Mouse (Mus musculus): ENCODE measurements at regions not wholly inside any gene's neighbourhood (a gene's known extent, or its start where the extent isn't known, plus 50 kb on each side); places are given as distances from the start of the nearest gene placed in this dataset.

DNA sequence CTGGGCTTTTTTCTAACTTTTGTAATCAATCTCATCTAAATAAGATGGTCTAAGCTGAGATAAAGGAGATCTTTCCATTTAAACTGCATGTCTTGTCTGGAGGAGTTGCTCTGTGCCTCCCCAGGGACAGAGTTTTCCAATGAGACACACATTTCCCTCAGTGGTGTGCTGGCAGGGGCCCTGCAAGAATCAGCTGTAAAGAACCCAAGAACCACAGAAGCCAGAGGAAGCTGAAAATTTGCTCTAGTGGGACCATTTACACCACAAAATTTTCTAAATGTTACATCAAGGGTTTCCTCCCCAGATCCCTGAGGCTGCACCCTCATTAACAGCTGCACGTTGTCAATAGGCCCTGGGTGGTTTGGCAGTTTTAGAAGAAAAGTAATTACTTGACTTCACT, 301.0 kb upstream of the Ttc14 start:
- Histone ChIP-seq H3K4me1 (ENCODE audit: insufficient read depth) (no peaks in the 10 kb centered on the region), H3K36me3 (ENCODE audit: insufficient read depth) (no peaks in the 10 kb centered on the region), H3K9me3 (ENCODE audit: low read length) (no peaks in the 10 kb centered on the region), H3K27ac (ENCODE audit: low read depth, low read length) (no peak overlapping the region), H3K4me3 (ENCODE audit: low read depth, low read length) (no peak overlapping the region), H3K27me3 (ENCODE audit: insufficient read depth, low read length) (no peaks in the 10 kb centered on the region), H3K4me2 (ENCODE audit: low read depth) (no peak overlapping the region), H3K9ac (no peak overlapping the region)
- no peak for TF ChIP-seq CTCF (IDR thresholded peaks at IDR 0.05; ENCODE audit: low read depth)
- ATAC-seq (no peak), DNase-seq (no peak)
- 66% methylated on average over 1 of the region's 1 CpGs for WGBS

DNA sequence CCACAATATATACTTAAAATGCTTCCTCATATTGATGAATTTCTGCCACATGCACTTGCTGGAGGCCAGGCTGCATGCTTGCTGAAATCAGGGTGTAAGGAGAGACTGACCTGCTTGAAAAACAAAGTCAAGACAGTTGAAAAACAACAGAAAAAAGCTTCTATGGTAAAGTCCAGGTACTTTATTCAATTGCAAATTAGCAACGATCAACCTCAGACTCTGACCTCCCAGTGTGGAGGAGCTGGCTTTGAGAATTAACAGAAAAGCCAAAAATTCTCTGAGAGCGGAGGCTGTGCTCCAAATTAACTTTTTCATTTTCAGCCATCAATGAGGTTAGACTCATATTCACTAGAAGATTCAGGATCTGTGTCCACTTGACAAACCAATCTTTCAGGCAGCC, 291.4 kb upstream of the Ttc14 start:
- H3K4me3 ChIP-seq (ENCODE audit: low read depth, low read length), result no peak overlapping the region
- DNase-seq, result no peak
- H3K27ac ChIP-seq (ENCODE audit: low read depth, low read length), result no peak overlapping the region
- TF ChIP-seq CTCF (IDR thresholded peaks at IDR 0.05; ENCODE audit: low read depth), result no peak
- no peak overlapping the region for H3K9ac ChIP-seq
- H3K4me2 ChIP-seq (ENCODE audit: low read depth), result no peak overlapping the region
- no peak for ATAC-seq
- no peaks in the 10 kb centered on the region for H3K4me1 ChIP-seq (ENCODE audit: insufficient read depth)
- no peaks in the 10 kb centered on the region for H3K27me3 ChIP-seq (ENCODE audit: insufficient read depth, low read length)
- WGBS, result 57% methylated on average over 2 of the region's 2 CpGs
- H3K36me3 ChIP-seq (ENCODE audit: insufficient read depth), result no peaks in the 10 kb centered on the region
- H3K9me3 ChIP-seq (ENCODE audit: low read length), result 0 out of 2 replicates have a peak, but pooled peaks cover 3% of the 10 kb centered on the region

DNA sequence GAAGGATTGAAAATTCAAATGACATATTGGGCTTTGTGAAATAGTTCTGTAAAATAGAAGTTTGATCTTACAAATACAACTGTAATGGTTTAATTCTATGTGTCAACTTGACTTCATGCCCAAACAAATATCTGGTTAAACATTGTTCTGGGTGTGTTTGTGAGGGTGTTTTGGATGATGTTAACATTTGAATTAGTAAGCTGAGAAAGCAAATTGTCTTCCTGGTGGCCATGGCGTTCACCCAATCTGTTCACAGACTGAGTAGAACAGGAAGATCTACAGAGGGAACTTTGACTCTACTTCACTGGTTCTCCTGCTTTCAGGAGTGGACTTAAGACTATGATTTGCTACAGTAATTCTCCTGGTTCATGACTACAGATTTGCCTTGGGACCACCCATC, 255.5 kb upstream of the Ttc14 start:
- Histone ChIP-seq H3K9me3 (ENCODE audit: low read length) (no peaks in the 10 kb centered on the region), H3K27ac (ENCODE audit: low read depth, low read length) (no peak overlapping the region), H3K36me3 (ENCODE audit: insufficient read depth) (no peaks in the 10 kb centered on the region), H3K4me3 (ENCODE audit: low read depth, low read length) (no peak overlapping the region), H3K4me2 (ENCODE audit: low read depth) (no peak overlapping the region), H3K27me3 (ENCODE audit: insufficient read depth, low read length) (no peaks in the 10 kb centered on the region), H3K4me1 (ENCODE audit: insufficient read depth) (no peaks in the 10 kb centered on the region), H3K9ac (no peak overlapping the region)
- WGBS, result 93% methylated on average over 1 of the region's 1 CpGs
- DNase-seq, result no peak
- no peak for ATAC-seq
- TF ChIP-seq CTCF (IDR thresholded peaks at IDR 0.05; ENCODE audit: low read depth), result no peak

DNA sequence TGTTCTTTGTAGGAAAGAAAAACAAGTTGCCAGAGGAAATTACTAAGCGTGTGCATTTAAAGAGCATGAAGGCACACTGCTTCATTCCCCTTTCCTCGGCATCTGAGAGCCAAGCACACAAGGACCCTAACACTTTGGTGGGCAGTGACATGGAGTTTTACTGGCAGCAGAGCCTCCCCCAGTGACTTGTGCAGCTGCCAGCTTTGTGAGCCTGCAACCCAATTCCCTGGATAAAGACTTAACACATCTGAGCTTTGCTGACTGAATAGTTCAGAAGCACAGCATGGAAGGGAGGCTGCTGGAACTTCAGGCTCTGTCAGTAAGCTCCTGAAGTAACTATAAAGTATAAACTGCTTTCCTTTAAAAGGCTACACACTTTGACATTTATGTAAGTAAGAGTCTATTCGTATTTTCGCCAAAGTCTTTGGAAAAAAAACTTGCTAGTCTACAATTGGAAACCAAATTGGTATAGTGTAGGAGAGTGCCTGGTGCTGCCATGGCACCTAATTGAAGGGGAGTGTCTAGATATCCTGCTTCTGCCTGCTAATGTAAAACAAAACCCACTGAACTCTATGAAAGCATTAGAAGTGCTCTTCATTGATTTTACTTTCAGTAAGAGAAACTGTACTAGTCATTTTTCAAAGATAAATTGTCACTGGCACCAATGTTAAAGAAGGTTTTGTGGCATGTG, 236.8 kb upstream of the Ttc14 start:
- H3K36me3 ChIP-seq (ENCODE audit: insufficient read depth), result no peaks in the 10 kb centered on the region
- no peak overlapping the region for H3K4me2 ChIP-seq (ENCODE audit: low read depth)
- no peaks in the 10 kb centered on the region for H3K27me3 ChIP-seq (ENCODE audit: insufficient read depth, low read length)
- no peak for TF ChIP-seq CTCF (IDR thresholded peaks at IDR 0.05; ENCODE audit: low read depth)
- no peak overlapping the region for H3K4me3 ChIP-seq (ENCODE audit: low read depth, low read length)
- DNase-seq (peak; percentile 29), ATAC-seq (peak; percentile 55)
- no peak overlapping the region for H3K9ac ChIP-seq
- H3K9me3 ChIP-seq (ENCODE audit: low read length), result no peaks in the 10 kb centered on the region
- H3K27ac ChIP-seq (ENCODE audit: low read depth, low read length), result 0 out of 2 replicates have a peak overlapping the region, but pooled peaks have one; percentile 29
- no peaks in the 10 kb centered on the region for H3K4me1 ChIP-seq (ENCODE audit: insufficient read depth)
- 55% methylated on average over 4 of the region's 4 CpGs for WGBS

DNA sequence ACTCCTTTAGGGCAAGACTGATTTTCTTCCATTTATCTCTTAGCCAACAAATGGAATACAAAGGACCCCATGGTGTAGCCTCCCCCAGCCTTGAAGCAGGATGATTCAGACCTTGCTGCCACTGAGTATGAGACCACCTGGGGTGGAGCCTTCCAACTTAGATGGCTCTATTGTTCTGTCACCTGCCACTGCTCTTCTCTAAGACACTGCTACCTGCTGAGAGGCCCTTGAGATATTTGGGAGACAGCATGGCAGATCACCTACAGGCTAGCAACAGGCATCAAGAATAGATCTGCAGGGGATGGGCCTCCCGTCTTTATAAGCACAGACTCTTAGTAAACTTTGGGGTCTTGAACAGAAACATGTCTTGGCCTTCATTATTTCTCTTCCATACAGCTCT, 219.0 kb upstream of the Ttc14 start:
- 43% methylated on average over 1 of the region's 1 CpGs for WGBS
- no peaks in the 10 kb centered on the region for H3K9me3 ChIP-seq (ENCODE audit: low read length)

DNA sequence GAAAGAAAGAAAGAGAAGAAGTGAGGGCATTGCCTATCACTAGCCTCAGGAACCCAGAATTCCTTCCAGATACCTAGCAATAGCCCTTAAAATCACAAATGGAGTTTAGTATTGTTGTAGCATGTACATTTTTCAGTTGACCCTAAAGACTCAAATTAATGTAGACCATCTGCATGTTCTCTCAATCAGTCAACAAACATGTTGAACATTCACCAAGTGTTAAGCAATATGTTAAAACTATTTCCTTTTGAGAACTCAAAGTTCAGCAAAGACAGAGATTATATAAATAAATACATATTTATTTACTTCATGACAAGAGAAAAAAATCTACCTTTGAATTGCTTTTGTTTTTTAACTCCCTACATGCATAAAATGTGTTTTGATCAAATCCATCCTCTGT, 185.4 kb upstream of the Ttc14 start:
- H3K9ac ChIP-seq, result no peak overlapping the region
- no peak for TF ChIP-seq CTCF (IDR thresholded peaks at IDR 0.05; ENCODE audit: low read depth)
- no peaks in the 10 kb centered on the region for H3K9me3 ChIP-seq (ENCODE audit: low read length)
- H3K4me1 ChIP-seq (ENCODE audit: insufficient read depth), result no peaks in the 10 kb centered on the region
- DNase-seq (no peak), ATAC-seq (no peak)
- H3K4me3 ChIP-seq (ENCODE audit: low read depth, low read length), result no peak overlapping the region
- no peak overlapping the region for H3K27ac ChIP-seq (ENCODE audit: low read depth, low read length)
- H3K4me2 ChIP-seq (ENCODE audit: low read depth), result no peak overlapping the region
- H3K27me3 ChIP-seq (ENCODE audit: insufficient read depth, low read length), result no peaks in the 10 kb centered on the region
- H3K36me3 ChIP-seq (ENCODE audit: insufficient read depth), result no peaks in the 10 kb centered on the region

More for the DNA sequence above, 219.0 kb upstream of the Ttc14 start:
- Histone ChIP-seq H3K4me2 (ENCODE audit: low read depth) (no peak overlapping the region), H3K36me3 (ENCODE audit: insufficient read depth) (no peaks in the 10 kb centered on the region), H3K4me3 (ENCODE audit: low read depth, low read length) (no peak overlapping the region), H3K27ac (ENCODE audit: low read depth, low read length) (no peak overlapping the region), H3K27me3 (ENCODE audit: insufficient read depth, low read length) (no peaks in the 10 kb centered on the region), H3K4me1 (ENCODE audit: insufficient read depth) (no peaks in the 10 kb centered on the region), H3K9ac (no peak overlapping the region)
- ATAC-seq, result no peak
- DNase-seq, result no peak
- no peak for TF ChIP-seq CTCF (IDR thresholded peaks at IDR 0.05; ENCODE audit: low read depth)

DNA sequence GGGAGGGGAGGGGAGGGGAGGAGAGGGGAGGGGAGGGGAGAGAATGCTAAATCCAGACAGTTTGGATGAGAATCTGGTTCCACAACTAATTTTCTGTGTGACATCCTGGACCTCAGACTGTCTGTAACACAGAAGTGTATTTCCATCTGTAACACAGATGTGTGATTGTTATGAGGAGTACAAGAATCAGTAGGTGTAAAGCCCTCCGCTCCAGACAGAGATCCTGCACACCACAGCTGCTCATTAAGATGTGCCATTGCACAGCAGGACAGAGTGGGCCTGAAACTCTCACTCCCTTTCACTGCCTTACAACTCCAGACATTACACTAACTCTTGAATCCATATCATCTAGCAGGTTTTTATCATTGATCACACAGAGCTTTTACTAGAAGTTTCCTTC, 182.8 kb upstream of the Ttc14 start:
- Histone ChIP-seq H3K27me3 (ENCODE audit: insufficient read depth, low read length) (no peaks in the 10 kb centered on the region), H3K27ac (ENCODE audit: low read depth, low read length) (no peak overlapping the region), H3K9ac (no peak overlapping the region), H3K4me2 (ENCODE audit: low read depth) (no peak overlapping the region), H3K36me3 (ENCODE audit: insufficient read depth) (no peaks in the 10 kb centered on the region), H3K4me1 (ENCODE audit: insufficient read depth) (no peaks in the 10 kb centered on the region), H3K4me3 (ENCODE audit: low read depth, low read length) (no peak overlapping the region), H3K9me3 (ENCODE audit: low read length) (no peaks in the 10 kb centered on the region)
- no peak for DNase-seq
- ATAC-seq, result no peak
- no peak for TF ChIP-seq CTCF (IDR thresholded peaks at IDR 0.05; ENCODE audit: low read depth)
- 74% methylated on average over 1 of the region's 1 CpGs for WGBS
